Mouse (Mus musculus) stomach, postnatal 0 days (tissue): ENCODE measurements around the gene Fbxl12. TPM values are rescaled to one million over a fixed set of nuclear protein-coding genes. Genes with fewer than 3 reads are reported as not detected.
"Not testable (repeated sequence)": the region's sequence is repeated elsewhere in the genome, so short reads cannot be mapped to it uniquely, and the experiment has no call there.

Experiments
- ATAC-seq: fragments of 200-750 bp; cut with Nextera tagmentation; 2 replicates; pipeline ENCODE4 v1.8.0; 2017; ENCODE audit not compliant: low FRiP score, low TSS enrichment
- DNase-seq: peaks from one replicate; pipeline ENCODE4 v3.0.0-alpha.2; 2016; ENCODE audit warnings: low spot score
- H3K27ac ChIP-seq: fragments of 300-500 bp; sonication (generic); replicated peaks from 2 replicates; pipeline ENCODE4 v1.5.1; 2014; ENCODE audit warnings: mild to moderate bottlenecking, control low read depth
- H3K27me3 ChIP-seq: fragments of 300-500 bp; sonication (generic); 2 replicates; pipeline ENCODE4 v1.6.1; 2014; ENCODE audit warnings: low read length; ENCODE audit not compliant: control insufficient read depth, insufficient read depth
- H3K36me3 ChIP-seq: fragments of 300-500 bp; sonication (generic); 2 replicates; pipeline ENCODE4 v1.6.1; 2014; ENCODE audit warnings: low read length, mixed read lengths; ENCODE audit not compliant: control insufficient read depth, insufficient read depth
- H3K4me1 ChIP-seq: fragments of 300-500 bp; sonication (generic); replicated peaks from 2 replicates; pipeline ENCODE4 v1.6.1; 2014; ENCODE audit warnings: antibody characterized with exemption; ENCODE audit not compliant: control insufficient read depth, insufficient read depth
- H3K4me2 ChIP-seq: fragments of 300-500 bp; sonication (generic); replicated peaks from 2 replicates; pipeline ENCODE4 v1.6.1; 2014; ENCODE audit warnings: low read depth, mild to moderate bottlenecking, control low read depth, moderate library complexity
- H3K4me3 ChIP-seq: fragments of 300-500 bp; sonication (generic); 2 replicates; pipeline ENCODE4 v1.5.1; 2014; ENCODE audit warnings: low read depth, low read length, control low read depth
- H3K9ac ChIP-seq: fragments of 300-500 bp; sonication (generic); 2 replicates; pipeline ENCODE4 v1.6.1; 2014; ENCODE audit warnings: mild to moderate bottlenecking, low read length, control low read depth, mixed read lengths
- H3K9me3 ChIP-seq: fragments of 300-500 bp; sonication (generic); 2 replicates; pipeline ENCODE4 v1.6.1; 2016; ENCODE audit warnings: low read length; ENCODE audit not compliant: control insufficient read depth
- CTCF ChIP-seq: IDR thresholded peaks from 2 replicates; pipeline ENCODE4 v1.5.1; 2016; ENCODE audit warnings: antibody characterized with exemption, low read depth, mild to moderate bottlenecking, moderate library complexity
- EP300 ChIP-seq: optimal IDR thresholded peaks from 2 replicates; pipeline ENCODE3; 2016; ENCODE audit warnings: antibody characterized with exemption
- WGBS: fragments of 180-500 bp; shearing (Covaris S2); extraction: QIAGEN DNeasy Blood & Tissue Kit; methylation state at CpG from one replicate; pipeline ENCODE4 v1.1.7; 2014; 5-methylcytosine and 5-hydroxymethylcytosine counted together
- polyA plus RNA-seq: library from polyadenylated mRNA; unstranded; fragments of >200 nt; fragmentation: Nextera tagmentation; extraction: Ambion mirVana; gene quantifications from 2 replicates; pipeline ENCODE4 v1.2.1, GENCODE M21; 2015

Gene Fbxl12
- polyA plus RNA-seq, 1 experiment from 2014 or later, result 7.2 TPM

DNA sequence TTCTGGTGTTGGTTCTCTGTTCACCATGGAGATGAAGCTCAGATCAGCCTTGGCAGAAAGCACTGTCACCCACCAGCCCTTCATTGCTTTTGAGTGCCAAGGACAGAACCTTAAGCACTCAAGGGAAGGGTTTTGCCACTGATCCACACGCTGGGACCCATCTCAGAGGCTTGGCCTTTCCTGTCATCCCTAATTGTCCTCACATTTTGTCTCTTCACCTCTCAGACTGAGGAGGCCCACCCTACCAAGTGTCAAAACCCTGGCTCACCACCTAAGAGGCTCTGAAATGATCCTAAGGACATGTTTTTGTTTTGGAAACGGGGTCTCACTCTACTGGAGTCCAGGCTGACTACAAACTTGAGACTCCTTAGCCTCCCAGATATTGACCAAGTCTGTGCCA, 7.8 kb downstream of the Fbxl12 start:
- Histone ChIP-seq H3K27ac (no peak overlapping the region), H3K9ac (no peak overlapping the region), H3K9me3 (no peaks in the 10 kb centered on the region), H3K4me3 (no peak overlapping the region), H3K27me3 (no peaks in the 10 kb centered on the region), H3K36me3 (peaks cover 16% of the 10 kb centered on the region), H3K4me2 (no peak overlapping the region), H3K4me1 (no peaks in the 10 kb centered on the region)
- ATAC-seq (no peak), DNase-seq (no peak)
- TF ChIP-seq EP300 (no peak), CTCF (no peak)
- 87% methylated on average over 2 of the region's 2 CpGs for WGBS

DNA sequence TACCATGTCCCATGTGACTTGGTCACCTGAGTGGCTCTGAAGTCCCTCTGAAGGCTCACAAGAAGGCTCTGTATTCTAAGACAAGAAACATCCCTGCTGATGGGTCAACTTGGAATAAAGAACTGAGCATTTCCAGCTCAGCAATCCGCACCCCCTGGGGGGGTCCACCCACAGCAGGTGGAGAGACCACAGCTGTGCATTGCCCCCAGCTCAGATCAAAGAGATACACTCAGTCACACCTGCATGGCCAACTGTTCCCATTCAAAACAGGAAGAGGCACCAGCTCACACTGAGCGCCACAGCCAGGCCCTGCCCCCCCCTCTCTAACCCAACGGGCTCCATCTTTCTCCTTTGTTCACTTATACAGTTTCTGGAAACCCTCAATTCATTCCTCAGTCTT, 8.3 kb downstream of the Fbxl12 start:
- Histone ChIP-seq H3K4me1 (no peaks in the 10 kb centered on the region), H3K27me3 (no peaks in the 10 kb centered on the region), H3K36me3 (peaks cover 16% of the 10 kb centered on the region), H3K4me3 (no peak overlapping the region), H3K4me2 (no peak overlapping the region), H3K9ac (no peak overlapping the region), H3K9me3 (no peaks in the 10 kb centered on the region), H3K27ac (no peak overlapping the region)
- TF ChIP-seq EP300 (no peak), CTCF (no peak)
- DNase-seq (no peak), ATAC-seq (no peak)
- WGBS, result 89% methylated on average over 3 of the region's 3 CpGs

DNA sequence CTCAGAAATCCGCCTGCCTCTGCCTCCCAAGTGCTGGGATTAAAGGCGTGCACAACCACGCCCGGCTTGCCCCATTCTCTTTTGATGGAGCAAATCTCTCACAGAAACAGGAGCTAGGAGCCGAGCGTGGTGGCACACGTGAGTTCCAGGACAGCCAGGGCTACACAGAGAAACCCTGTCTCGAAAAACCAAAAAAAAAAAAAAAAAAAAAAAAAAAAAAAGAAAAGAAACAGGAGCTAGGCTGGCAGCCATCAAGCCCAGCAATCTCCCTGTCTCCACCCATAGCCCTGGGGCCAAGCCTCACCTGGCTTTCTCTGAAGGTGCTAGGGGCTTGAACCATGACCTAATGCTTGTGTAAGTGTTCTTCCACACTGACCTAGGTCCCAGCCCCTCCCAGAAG, 8.9 kb downstream of the Fbxl12 start:
- not testable (repeated sequence) for H3K9ac ChIP-seq, ATAC-seq, H3K4me3 ChIP-seq, H3K4me1 ChIP-seq, H3K9me3 ChIP-seq, H3K27me3 ChIP-seq, H3K4me2 ChIP-seq, H3K27ac ChIP-seq, DNase-seq
- peaks cover 16% of the 10 kb centered on the region for H3K36me3 ChIP-seq
- 95% methylated on average over 8 of the region's 8 CpGs for WGBS

DNA sequence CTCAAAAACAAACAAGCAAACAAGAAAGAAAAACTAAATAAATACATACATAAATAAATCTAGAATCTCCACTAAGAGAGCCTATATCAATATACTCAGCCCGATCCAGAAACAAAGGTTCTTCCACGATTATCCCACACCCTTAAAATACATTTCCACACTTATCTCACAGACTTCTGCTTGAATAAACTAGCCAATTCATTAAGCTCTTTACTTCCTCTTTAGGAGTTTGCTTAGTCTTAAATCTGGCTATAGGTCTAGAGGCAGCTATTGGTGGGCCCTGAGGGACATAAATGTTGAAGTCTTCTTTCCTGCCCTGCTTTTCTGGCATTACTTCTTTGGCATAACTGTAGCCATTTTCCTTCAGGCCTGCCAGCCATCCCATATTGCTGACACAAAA, 13.2 kb downstream of the Fbxl12 start:
- Histone ChIP-seq H3K9ac (no peak overlapping the region), H3K4me2 (no peak overlapping the region)
- ATAC-seq, result no peak

DNA sequence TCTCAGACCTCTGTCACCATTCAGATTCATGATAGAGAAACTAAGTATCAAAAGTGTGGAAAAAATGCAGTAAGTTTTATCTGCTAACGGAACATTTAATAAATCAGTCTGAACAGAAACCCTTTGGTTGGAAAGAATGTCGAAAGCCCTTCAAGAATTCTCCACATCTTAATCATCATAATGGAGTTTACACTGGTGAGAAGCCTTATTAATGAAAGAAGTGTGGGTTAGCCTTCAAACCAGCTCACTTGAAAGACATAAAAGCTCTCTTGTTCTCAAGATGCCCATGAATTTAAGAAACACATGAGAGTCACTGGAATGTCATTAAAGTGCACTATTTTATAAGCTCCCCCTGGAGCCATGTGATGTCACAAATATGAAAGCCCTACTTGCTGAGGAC, 27.9 kb downstream of the Fbxl12 start:
- ATAC-seq, result no peak
- Histone ChIP-seq H3K9me3 (no peaks in the 10 kb centered on the region), H3K27ac (no peak overlapping the region), H3K9ac (no peak overlapping the region), H3K36me3 (no peaks in the 10 kb centered on the region), H3K4me3 (no peak overlapping the region), H3K4me2 (no peak overlapping the region), H3K4me1 (no peaks in the 10 kb centered on the region), H3K27me3 (no peaks in the 10 kb centered on the region)
- TF ChIP-seq EP300, result no peak
- TF ChIP-seq CTCF, result no peak
- WGBS, result 87% methylated on average over 2 of the region's 2 CpGs
- DNase-seq, result no peak

More for the DNA sequence above, 13.2 kb downstream of the Fbxl12 start:
- H3K27me3 ChIP-seq, result no peaks in the 10 kb centered on the region
- no peak for DNase-seq
- H3K4me3 ChIP-seq, result no peak overlapping the region
- WGBS, result 67% methylated on average over 2 of the region's 2 CpGs
- no peak overlapping the region for H3K27ac ChIP-seq
- no peaks in the 10 kb centered on the region for H3K9me3 ChIP-seq
- no peaks in the 10 kb centered on the region for H3K4me1 ChIP-seq
- TF ChIP-seq EP300 (no peak), CTCF (no peak)
- no peaks in the 10 kb centered on the region for H3K36me3 ChIP-seq

DNA sequence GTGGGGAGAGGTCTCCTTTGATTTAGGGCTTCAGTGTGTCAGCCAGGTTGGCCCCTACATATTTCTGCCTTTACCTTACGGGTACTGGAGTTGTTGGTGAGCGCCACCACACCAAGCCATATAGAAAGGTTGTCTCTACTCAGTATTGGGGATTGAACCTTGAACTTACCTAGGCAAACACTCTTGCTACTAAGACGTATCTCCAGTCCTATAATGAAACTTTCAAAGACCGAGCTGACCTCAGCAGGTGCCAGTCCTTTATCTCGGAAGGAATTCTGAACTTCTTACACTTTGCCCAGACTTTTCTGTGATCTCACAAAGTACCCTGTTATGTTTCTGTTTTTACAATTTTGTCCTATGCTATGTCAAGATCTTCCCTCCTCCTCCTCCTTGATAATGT, 32.6 kb downstream of the Fbxl12 start:
- Histone ChIP-seq H3K9ac (no peak overlapping the region), H3K4me3 (no peak overlapping the region), H3K27me3 (no peaks in the 10 kb centered on the region), H3K4me2 (no peak overlapping the region), H3K9me3 (no peaks in the 10 kb centered on the region), H3K4me1 (no peaks in the 10 kb centered on the region), H3K27ac (no peak overlapping the region), H3K36me3 (no peaks in the 10 kb centered on the region)
- no peak for ATAC-seq
- no peak for DNase-seq
- WGBS, result 74% methylated on average over 5 of the region's 5 CpGs
- TF ChIP-seq EP300 (no peak), CTCF (no peak)
